Mouse (Mus musculus): ENCODE data around the gene Syn3. TPM values are rescaled to one million over a fixed set of nuclear protein-coding genes. Genes with fewer than 3 reads are reported as not detected.
"Not testable (repeated sequence)": the region's sequence is repeated elsewhere in the genome, so short reads cannot be mapped to it uniquely, and the experiment has no call there.

Syn3 gene
- polyA plus RNA-seq, 1 experiment, result 0.15 TPM

- TF ChIP-seq GATA1 (IDR thresholded peaks at IDR 0.05; ENCODE audit: borderline replicate concordance, low read length) (no peak), FLI1 (IDR thresholded peaks at IDR 0.05; ENCODE audit: low read length) (no peak)
- H3K4me1 ChIP-seq, result no peaks in the 10 kb centered on the region
- no peaks in the 10 kb centered on the region for H3K9me3 ChIP-seq
- H3K36me3 ChIP-seq (replicated peaks; ENCODE audit: low read length), result no peaks in the 10 kb centered on the region
- H3K4me3 ChIP-seq (replicated peaks), result no peak overlapping the region
- peaks cover 7% of the 10 kb centered on the region for H3K27me3 ChIP-seq (replicated peaks)
Measured at GRCm38 (mm10) chr10:86129046-86129445, 369.6 kb downstream of the Syn3 start.

GRCm38 (mm10) chr10:86126478-86126877 lies 372.2 kb downstream of the Syn3 start:
- Histone ChIP-seq H3K4me3 (replicated peaks) (no peak overlapping the region), H3K36me3 (replicated peaks; ENCODE audit: low read length) (no peaks in the 10 kb centered on the region), H3K9me3 (no peaks in the 10 kb centered on the region), H3K4me1 (no peaks in the 10 kb centered on the region), H3K27me3 (replicated peaks) (no peaks in the 10 kb centered on the region)
- TF ChIP-seq FLI1 (IDR thresholded peaks at IDR 0.05; ENCODE audit: low read length), result no peak

GRCm38 (mm10) chr10:86125421-86125820 lies 373.3 kb downstream of the Syn3 start:
- no peaks in the 10 kb centered on the region for H3K4me1 ChIP-seq
- H3K4me3 ChIP-seq (replicated peaks), result no peak overlapping the region
- no peaks in the 10 kb centered on the region for H3K9me3 ChIP-seq
- H3K36me3 ChIP-seq (replicated peaks; ENCODE audit: low read length), result no peaks in the 10 kb centered on the region
- no peaks in the 10 kb centered on the region for H3K27me3 ChIP-seq (replicated peaks)
- no peak for TF ChIP-seq FLI1 (IDR thresholded peaks at IDR 0.05; ENCODE audit: low read length)
- TF ChIP-seq GATA1 (IDR thresholded peaks at IDR 0.05; ENCODE audit: borderline replicate concordance, low read length), result no peak

- H3K4me1 ChIP-seq, result no peaks in the 10 kb centered on the region
- H3K27me3 ChIP-seq (replicated peaks), result no peaks in the 10 kb centered on the region
- no peak overlapping the region for H3K4me3 ChIP-seq (replicated peaks)
- no peaks in the 10 kb centered on the region for H3K9me3 ChIP-seq
- H3K36me3 ChIP-seq (replicated peaks; ENCODE audit: low read length), result no peaks in the 10 kb centered on the region
- no peak for TF ChIP-seq GATA1 (IDR thresholded peaks at IDR 0.05; ENCODE audit: borderline replicate concordance, low read length)
- no peak for TF ChIP-seq FLI1 (IDR thresholded peaks at IDR 0.05; ENCODE audit: low read length)
Measured at GRCm38 (mm10) chr10:86124115-86124514, 374.6 kb downstream of the Syn3 start.

- H3K36me3 ChIP-seq (replicated peaks; ENCODE audit: low read length), result no peaks in the 10 kb centered on the region
- no peaks in the 10 kb centered on the region for H3K9me3 ChIP-seq
- H3K4me1 ChIP-seq, result no peaks in the 10 kb centered on the region
- H3K4me3 ChIP-seq (replicated peaks), result no peak overlapping the region
- TF ChIP-seq FLI1 (IDR thresholded peaks at IDR 0.05; ENCODE audit: low read length) (no peak), GATA1 (IDR thresholded peaks at IDR 0.05; ENCODE audit: borderline replicate concordance, low read length) (no peak)
- H3K27me3 ChIP-seq (replicated peaks), result no peaks in the 10 kb centered on the region
Measured at GRCm38 (mm10) chr10:86123224-86123623, 375.5 kb downstream of the Syn3 start.

- not testable (repeated sequence) for H3K27me3 ChIP-seq (replicated peaks); H3K9me3 ChIP-seq; H3K4me3 ChIP-seq (replicated peaks); H3K4me1 ChIP-seq; H3K36me3 ChIP-seq (replicated peaks; ENCODE audit: low read length)
Measured at GRCm38 (mm10) chr10:86122456-86122855, 376.2 kb downstream of the Syn3 start.

GRCm38 (mm10) chr10:86116268-86116667 lies 382.4 kb downstream of the Syn3 start:
- TF ChIP-seq GATA1 (IDR thresholded peaks at IDR 0.05; ENCODE audit: borderline replicate concordance, low read length), result no peak
- no peak for TF ChIP-seq FLI1 (IDR thresholded peaks at IDR 0.05; ENCODE audit: low read length)
- Histone ChIP-seq H3K4me1 (peaks cover 3% of the 10 kb centered on the region; the same call in 1 of the 2 replicates), H3K27me3 (replicated peaks) (no peaks in the 10 kb centered on the region), H3K9me3 (no peaks in the 10 kb centered on the region), H3K36me3 (replicated peaks; ENCODE audit: low read length) (no peaks in the 10 kb centered on the region), H3K4me3 (replicated peaks) (no peak overlapping the region)

- Histone ChIP-seq H3K4me3 (replicated peaks) (no peak overlapping the region), H3K9me3 (no peaks in the 10 kb centered on the region), H3K36me3 (replicated peaks; ENCODE audit: low read length) (no peaks in the 10 kb centered on the region), H3K27me3 (replicated peaks) (no peaks in the 10 kb centered on the region), H3K4me1 (peaks cover 3% of the 10 kb centered on the region; the same call in 1 of the 2 replicates)
- no peak for TF ChIP-seq GATA1 (IDR thresholded peaks at IDR 0.05; ENCODE audit: borderline replicate concordance, low read length)
- no peak for TF ChIP-seq FLI1 (IDR thresholded peaks at IDR 0.05; ENCODE audit: low read length)
Measured at GRCm38 (mm10) chr10:86114431-86114848, 384.3 kb downstream of the Syn3 start.

- Histone ChIP-seq H3K4me1 (peaks cover 9% of the 10 kb centered on the region), H3K4me3 (replicated peaks) (no peak overlapping the region), H3K9me3 (peaks cover 11% of the 10 kb centered on the region), H3K27me3 (replicated peaks) (peaks cover 3% of the 10 kb centered on the region), H3K36me3 (replicated peaks; ENCODE audit: low read length) (no peaks in the 10 kb centered on the region)
- TF ChIP-seq GATA1 (IDR thresholded peaks at IDR 0.05; ENCODE audit: borderline replicate concordance, low read length) (no peak), FLI1 (IDR thresholded peaks at IDR 0.05; ENCODE audit: low read length) (no peak)
Measured at GRCm38 (mm10) chr10:86108797-86109196, 389.9 kb downstream of the Syn3 start.

- Histone ChIP-seq H3K36me3 (replicated peaks; ENCODE audit: low read length) (no peaks in the 10 kb centered on the region), H3K4me3 (replicated peaks) (no peak overlapping the region), H3K9me3 (peaks cover 12% of the 10 kb centered on the region), H3K27me3 (replicated peaks) (peaks cover 3% of the 10 kb centered on the region), H3K4me1 (peaks cover 12% of the 10 kb centered on the region)
- TF ChIP-seq GATA1 (IDR thresholded peaks at IDR 0.05; ENCODE audit: borderline replicate concordance, low read length) (no peak), FLI1 (IDR thresholded peaks at IDR 0.05; ENCODE audit: low read length) (no peak)
Measured at GRCm38 (mm10) chr10:86107681-86108080, 391.0 kb downstream of the Syn3 start.

GRCm38 (mm10) chr10:86103976-86104375 lies 394.7 kb downstream of the Syn3 start:
- Histone ChIP-seq H3K9me3 (peaks cover 29% of the 10 kb centered on the region), H3K4me1 (peaks cover 13% of the 10 kb centered on the region), H3K27me3 (replicated peaks) (peaks cover 4% of the 10 kb centered on the region), H3K36me3 (replicated peaks; ENCODE audit: low read length) (no peaks in the 10 kb centered on the region), H3K4me3 (replicated peaks) (no peak overlapping the region)
- TF ChIP-seq FLI1 (IDR thresholded peaks at IDR 0.05; ENCODE audit: low read length) (no peak), GATA1 (IDR thresholded peaks at IDR 0.05; ENCODE audit: borderline replicate concordance, low read length) (no peak)
